Mouse (Mus musculus) CH12.LX (cell line): Measurements from ENCODE around the gene Snx21.

Source experiments
- CTCF ChIP-seq, 2 experiments: IDR thresholded peaks in 1 of 2; conservative IDR thresholded peaks in 1 of 2; 2 replicates each; pipeline ENCODE4 v1.5.1; 2011 to 2012; ENCODE audit warnings: low read depth in 2 of 2, low read length in 2 of 2, improper control_type of control experiment in 1 of 2, inconsistent platforms in 1 of 2, mild to moderate bottlenecking in 1 of 2, moderate library complexity in 1 of 2
- ELF1 ChIP-seq: IDR thresholded peaks from 2 replicates; pipeline ENCODE4 v1.6.1; 2014; ENCODE audit warnings: low read depth, mild to moderate bottlenecking, inconsistent platforms, low read length, improper control_type of control experiment
- JUND ChIP-seq: conservative IDR thresholded peaks from 2 replicates; pipeline ENCODE4 v1.6.1; 2011; ENCODE audit warnings: low read depth, low read length, improper control_type of control experiment
- MXI1 ChIP-seq: IDR thresholded peaks from 2 replicates; pipeline ENCODE4 v1.6.1; 2011; ENCODE audit warnings: mild to moderate bottlenecking, low read depth, low read length, improper control_type of control experiment
- MYC ChIP-seq: IDR thresholded peaks from 2 replicates; pipeline ENCODE4 v1.6.1; 2011; ENCODE audit warnings: low read depth, mild to moderate bottlenecking, improper control_type of control experiment, low read length
- POLR2A ChIP-seq: IDR thresholded peaks from 2 replicates; pipeline ENCODE4 v1.6.1; 2011; ENCODE audit warnings: low read depth, mild to moderate bottlenecking, improper control_type of control experiment, low read length
- SMC3 ChIP-seq: IDR thresholded peaks from 2 replicates; pipeline ENCODE4 v1.6.1; 2011; ENCODE audit warnings: low read depth, low read length, improper control_type of control experiment
- TBP ChIP-seq: conservative IDR thresholded peaks from 2 replicates; pipeline ENCODE4 v1.6.1; 2011; ENCODE audit warnings: low read depth, low read length, improper control_type of control experiment
- USF1 ChIP-seq: IDR thresholded peaks from 2 replicates; pipeline ENCODE4 v1.6.1; 2014; ENCODE audit warnings: low read depth, mild to moderate bottlenecking, inconsistent platforms, low read length, improper control_type of control experiment
- ZC3H11A ChIP-seq: IDR thresholded peaks from 2 replicates; pipeline ENCODE4 v1.6.1; 2012; ENCODE audit warnings: low read depth, mild to moderate bottlenecking, inconsistent platforms, low read length, improper control_type of control experiment
- ZNF384 ChIP-seq: IDR thresholded peaks from 2 replicates; pipeline ENCODE4 v1.6.1; 2012; ENCODE audit warnings: low read depth, low read length, improper control_type of control experiment, inconsistent platforms

DNA sequence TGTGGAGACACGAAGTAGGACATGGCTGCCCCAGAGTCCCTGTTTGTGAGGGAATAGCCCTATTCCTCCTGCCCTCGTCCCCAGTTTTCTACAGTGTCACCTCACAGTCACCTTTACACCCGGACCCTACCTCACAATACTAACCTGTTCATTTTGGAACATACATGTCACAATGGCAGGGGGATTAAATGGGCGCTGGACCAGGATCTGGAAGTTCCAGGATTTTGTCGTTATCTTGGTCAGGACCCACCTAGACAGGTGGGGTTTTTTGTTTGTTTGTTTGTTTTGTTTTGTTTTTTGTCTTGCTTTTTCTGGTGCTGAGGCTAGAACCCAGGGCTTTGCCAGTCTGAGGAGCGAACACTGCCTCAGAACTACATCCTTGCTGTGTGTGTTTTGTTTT is 42.8 kb downstream of the Snx21 start, which contains the start of gene Spata25:
- TF ChIP-seq USF1 (no peak), POLR2A (no peak), SMC3 (no peak), TBP (no peak), MYC (no peak), MXI1 (no peak), CTCF (conservative IDR thresholded peaks at IDR 0.05 in 1 of 2, IDR thresholded peaks at IDR 0.05 in 1 of 2; ENCODE audit: low read depth in 2 of 2, low read length in 2 of 2) (no peak), ELF1 (no peak), JUND (no peak), ZNF384 (no peak), ZC3H11A (no peak)
